29 mouse cellular contexts compared by ENCODE assay signal in the genomic region with DNA sequence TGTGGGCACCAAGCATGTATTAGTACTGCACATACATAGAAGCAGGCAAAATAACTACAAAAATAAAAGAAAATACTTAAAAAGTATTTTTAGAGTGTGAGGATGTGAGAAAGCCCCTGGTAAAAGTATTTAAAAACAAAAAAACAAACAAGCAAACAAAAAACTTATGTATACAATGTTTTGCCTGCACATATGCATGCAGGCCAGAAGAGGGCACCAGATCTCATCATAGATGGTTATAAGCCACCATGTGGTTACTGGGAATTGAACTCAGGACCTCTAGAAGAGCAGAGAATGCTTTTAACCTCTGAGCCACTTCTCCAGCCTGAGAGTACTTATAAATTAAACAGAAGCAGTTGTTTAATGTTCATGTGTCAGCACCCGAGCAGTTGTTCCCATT. TPM values are rescaled to one million over a fixed set of nuclear protein-coding genes. Genes with fewer than 3 reads are reported as not detected.
DNase-seq lines count a peak whose midpoint lies in the region; ATAC-seq and TF ChIP-seq lines count a peak whose summit lies in the region.
"Had no signal": no experiment of that assay in that cellular context is flagged by ENCODE, and none has a peak within 500 bp of the region (broad histone marks: within the 10 kb centered on the region; RNA-seq: fewer than 3 reads in every experiment).

No protein-coding gene starts in this region.

- no peak overlapping the region for H3K27ac ChIP-seq in hindbrain, postnatal 0 days
- H3K27ac ChIP-seq in hindbrain, embryonic 12.5 days = no peak overlapping the region
- no peak overlapping the region for H3K27ac ChIP-seq in liver, postnatal 0 days (ENCODE audit: low read depth)
- H3K27ac ChIP-seq in CH12.LX (ENCODE audit: insufficient read depth, low read depth) = no peak overlapping the region
- no peak overlapping the region for H3K27ac ChIP-seq in MEL (ENCODE audit: control insufficient read depth, low read depth, low read length)
- H3K27ac ChIP-seq: heart, embryonic 13.5 days; kidney, embryonic 15.5 days; limb, embryonic 12.5 days; midbrain, embryonic 10.5 days; midbrain, embryonic 15.5 days; neural tube, embryonic 12.5 days had no signal

- dilution Hi-C loops in CH12.LX (cut with MboI; ENCODE audit: extremely low pct_ligation_motif_present, extremely low pct_unique_long_range_greater_than_20kb, low sequenced_read_pairs) = no loop called here

- in situ Hi-C loops in CH12.LX (cut with MboI; ENCODE audit: low pct_ligation_motif_present, low pct_unique_long_range_greater_than_20kb, low sequenced_read_pairs) = loop anchor here (25.0 kb wide), 1 partner anchor 258 kb away; no protein-coding TSS in a partner anchor

- no peak for ATAC-seq in hindbrain, postnatal 0 days
- no peak for ATAC-seq in hindbrain, embryonic 12.5 days (ENCODE audit: low FRiP score)
- ATAC-seq in liver, postnatal 0 days = no peak
- ATAC-seq: midbrain, embryonic 15.5 days had no signal

- 95% methylated on average over 1 of the region's 1 CpGs for whole genome bisulfite sequencing in hindbrain, postnatal 0 days
- 100% methylated on average over 1 of the region's 1 CpGs for WGBS in hindbrain, embryonic 12.5 days
- 79% methylated on average over 1 of the region's 1 CpGs for WGBS in liver, postnatal 0 days (ENCODE audit: insufficient replicate concordance)

- no peak for DNase-seq in hindbrain, postnatal 0 days (ENCODE audit: low spot score)
- no peak for DNase-seq in liver, postnatal 0 days
- DNase-seq in liver = no peak
- no peak for DNase-seq in CH12.LX (ENCODE audit: extremely low read depth)
- DNase-seq in MEL (ENCODE audit: low read depth, low spot score) = no peak
- no peak for DNase-seq in right cerebral cortex, postnatal 14 days
- DNase-seq in ovary, postnatal 14 days (ENCODE audit: low spot score) = no peak
- DNase-seq: adrenal gland, postnatal 25 days; cerebellum, adult 18-20 months; cerebellum, postnatal 14 days; gastrocnemius, postnatal 14 days; kidney, adult 18-20 months; kidney, postnatal 4 days; lung, postnatal 14 days had no signal

- peak; percentile 31; the same call in 1 of the 2 replicates for TF ChIP-seq CTCF in hindbrain, postnatal 0 days (IDR thresholded peaks at IDR 0.05; ENCODE audit: low read depth)
- peak; percentile 37 for TF ChIP-seq CTCF in liver, postnatal 0 days (IDR thresholded peaks at IDR 0.05; ENCODE audit: low read depth)
- TF ChIP-seq CTCF in CH12.LX (conservative IDR thresholded peaks at IDR 0.05 in 1 of 2, IDR thresholded peaks at IDR 0.05 in 1 of 2; ENCODE audit: low read depth in 2 of 2, low read length in 2 of 2) (peak; percentile 34 to 47), MEL (IDR thresholded peaks at IDR 0.05 in 2 of 3, conservative IDR thresholded peaks at IDR 0.05 in 1 of 3; ENCODE audit: control insufficient read depth in 1 of 3, insufficient read depth in 1 of 3, low read depth in 2 of 3, low read length in 3 of 3, poor library complexity in 1 of 3, severe bottlenecking in 1 of 3) (peak in 2 of 3 experiments; percentile 38 to 41; a peak in 3 of 6 replicates)

- no peak overlapping the region for H3K4me2 ChIP-seq in hindbrain, postnatal 0 days (ENCODE audit: low read depth, low read length)
- no peak overlapping the region for H3K4me2 ChIP-seq in hindbrain, embryonic 12.5 days (replicated peaks)
- H3K4me2 ChIP-seq in liver, postnatal 0 days (ENCODE audit: low read depth, low read length) = no peak overlapping the region
- no peak overlapping the region for H3K4me2 ChIP-seq in CH12.LX (ENCODE audit: insufficient read depth, low read depth, poor library complexity, severe bottlenecking)
- H3K4me2 ChIP-seq: heart, embryonic 13.5 days; kidney, embryonic 15.5 days; limb, embryonic 12.5 days; liver, embryonic 11.5 days; midbrain, embryonic 15.5 days; neural tube, embryonic 12.5 days had no signal

- no peak overlapping the region for H3K9ac ChIP-seq in hindbrain, postnatal 0 days (replicated peaks; ENCODE audit: low read length)
- no peak overlapping the region for H3K9ac ChIP-seq in hindbrain, embryonic 12.5 days
- no peak overlapping the region for H3K9ac ChIP-seq in liver, postnatal 0 days (replicated peaks)
- no peak overlapping the region for H3K9ac ChIP-seq in CH12.LX (ENCODE audit: insufficient read depth, low read depth)
- no peak overlapping the region for H3K9ac ChIP-seq in MEL (ENCODE audit: control insufficient read depth, low read depth, low read length, poor library complexity, severe bottlenecking)
- H3K9ac ChIP-seq: heart, embryonic 13.5 days; kidney, embryonic 15.5 days; limb, embryonic 12.5 days; midbrain, embryonic 15.5 days; neural tube, embryonic 12.5 days had no signal

- TF ChIP-seq EP300 in liver, postnatal 0 days (IDR thresholded peaks at IDR 0.05; ENCODE audit: low read depth) = no peak
- TF ChIP-seq EP300 in CH12.LX (IDR thresholded peaks at IDR 0.05; ENCODE audit: low read length) = no peak
- TF ChIP-seq EP300 in MEL (IDR thresholded peaks at IDR 0.05; ENCODE audit: low read depth in 1 of 2, low read length in 2 of 2) = no peak

- H3K4me1 ChIP-seq in hindbrain, postnatal 0 days (ENCODE audit: insufficient read depth, low read length) = no peaks in the 10 kb centered on the region
- H3K4me1 ChIP-seq in hindbrain, embryonic 12.5 days = no peaks in the 10 kb centered on the region
- H3K4me1 ChIP-seq in liver, postnatal 0 days (ENCODE audit: insufficient read depth) = no peaks in the 10 kb centered on the region
- peaks cover 3 to 10% of the 10 kb centered on the region in 2 experiments; a peak in 3 of 4 replicates for H3K4me1 ChIP-seq in CH12.LX (ENCODE audit: control insufficient read depth in 1 of 2, insufficient read depth in 2 of 2)
- no peaks in the 10 kb centered on the region for H3K4me1 ChIP-seq in MEL (ENCODE audit: control insufficient read depth in 1 of 2, insufficient read depth in 2 of 2, low read length in 2 of 2)
- H3K4me1 ChIP-seq: midbrain, embryonic 10.5 days; midbrain, embryonic 15.5 days; neural tube, embryonic 12.5 days had no signal

- 0 out of 2 replicates have a peak, but pooled peaks cover 3% of the 10 kb centered on the region for H3K27me3 ChIP-seq in hindbrain, postnatal 0 days (ENCODE audit: insufficient read depth, low read length)
- H3K27me3 ChIP-seq in hindbrain, embryonic 12.5 days = peaks cover 27% of the 10 kb centered on the region
- peaks cover 10% of the 10 kb centered on the region for H3K27me3 ChIP-seq in liver, postnatal 0 days (ENCODE audit: insufficient read depth, low read length)
- H3K27me3 ChIP-seq in CH12.LX (replicated peaks) (no peaks in the 10 kb centered on the region), MEL (ENCODE audit: control insufficient read depth in 1 of 2, insufficient read depth in 2 of 2, low read length in 2 of 2) (no peaks in the 10 kb centered on the region)

- H3K4me3 ChIP-seq in hindbrain, postnatal 0 days (ENCODE audit: low read length) = no peak overlapping the region
- no peak overlapping the region for H3K4me3 ChIP-seq in hindbrain, embryonic 12.5 days
- no peak overlapping the region for H3K4me3 ChIP-seq in liver, postnatal 0 days (ENCODE audit: low read depth, low read length)
- H3K4me3 ChIP-seq in CH12.LX (replicated peaks in 1 of 3; ENCODE audit: low read depth in 2 of 3, low read length in 2 of 3, poor library complexity in 1 of 3) (no peak overlapping the region), MEL (ENCODE audit: control insufficient read depth in 1 of 2, insufficient read depth in 1 of 2, low read depth in 2 of 2, low read length in 2 of 2) (no peak overlapping the region)
- H3K4me3 ChIP-seq: erythroblast, embryonic 14.5 days; heart, embryonic 13.5 days; kidney, embryonic 15.5 days; limb, embryonic 12.5 days; midbrain, embryonic 10.5 days; midbrain, embryonic 15.5 days; myocyte; neural tube, embryonic 12.5 days had no signal

- no peaks in the 10 kb centered on the region for H3K36me3 ChIP-seq in hindbrain, postnatal 0 days (ENCODE audit: insufficient read depth, low read length)
- no peaks in the 10 kb centered on the region for H3K36me3 ChIP-seq in hindbrain, embryonic 12.5 days
- no peaks in the 10 kb centered on the region for H3K36me3 ChIP-seq in liver, postnatal 0 days (replicated peaks; ENCODE audit: insufficient read depth, low read length)
- H3K36me3 ChIP-seq in CH12.LX (replicated peaks in 1 of 2; ENCODE audit: control insufficient read depth in 1 of 2, insufficient read depth in 1 of 2, low read length in 1 of 2) = no peaks in the 10 kb centered on the region
- H3K36me3 ChIP-seq in MEL (ENCODE audit: control insufficient read depth in 1 of 2, insufficient read depth in 2 of 2, low read length in 2 of 2) = no peaks in the 10 kb centered on the region
- H3K36me3 ChIP-seq: heart, embryonic 13.5 days; kidney, embryonic 15.5 days; limb, embryonic 12.5 days; midbrain, embryonic 10.5 days; midbrain, embryonic 15.5 days; neural tube, embryonic 12.5 days had no signal

- TF ChIP-seq POLR2A in CH12.LX (IDR thresholded peaks at IDR 0.05; ENCODE audit: low read depth, low read length) = no peak
- TF ChIP-seq POLR2A in MEL (IDR thresholded peaks at IDR 0.05; ENCODE audit: control insufficient read depth in 1 of 2, insufficient read depth in 1 of 2, low read depth in 1 of 2, low read length in 2 of 2, poor library complexity in 1 of 2) = no peak

- TF ChIP-seq RAD21 in CH12.LX (IDR thresholded peaks at IDR 0.05; ENCODE audit: low read depth, low read length) (no peak; the same call in 1 of the 2 replicates), MEL (IDR thresholded peaks at IDR 0.05; ENCODE audit: low read depth, low read length) (no peak; the same call in none of the 2 replicates)

- no peaks in the 10 kb centered on the region for H3K9me3 ChIP-seq in hindbrain, postnatal 0 days (ENCODE audit: low read length)
- H3K9me3 ChIP-seq in hindbrain, embryonic 12.5 days (replicated peaks) = no peaks in the 10 kb centered on the region
- no peaks in the 10 kb centered on the region for H3K9me3 ChIP-seq in liver, postnatal 0 days (ENCODE audit: low read length)
- H3K9me3 ChIP-seq in CH12.LX (replicated peaks; ENCODE audit: low read length) (no peaks in the 10 kb centered on the region), MEL (replicated peaks; ENCODE audit: insufficient read depth, low read length) (no peaks in the 10 kb centered on the region)
- H3K9me3 ChIP-seq: heart, embryonic 13.5 days; kidney, embryonic 15.5 days; limb, embryonic 12.5 days; midbrain, embryonic 10.5 days; midbrain, embryonic 15.5 days; neural tube, embryonic 12.5 days had no signal

- no peaks in the 10 kb centered on the region for H3K79me2 ChIP-seq in CH12.LX (replicated peaks; ENCODE audit: control insufficient read depth, extremely low read depth, insufficient read depth, poor library complexity, severe bottlenecking)
- no peaks in the 10 kb centered on the region for H3K79me2 ChIP-seq in MEL (ENCODE audit: control insufficient read depth, insufficient read depth, low read length, poor library complexity)

RNA-seq across cellular contexts. Expression of gene Prdm8, which starts 28.0 kb away (rescaled TPM):
- total RNA-seq in hindbrain, postnatal 0 days (2014; rRNA removed) = 38.0 and 38.6 TPM in 2 replicates
- polyA plus RNA-seq in hindbrain, postnatal 0 days (2015; fragmentation: Nextera tagmentation; extraction: Ambion mirVana) = 2.7 and 3.1 TPM in 2 replicates
- 2.8 and 3.2 TPM in 2 replicates for polyA plus RNA-seq in hindbrain, embryonic 12.5 days (2016; fragmentation: Nextera tagmentation; extraction: Ambion mirVana)
- not detected in 2 replicates for polyA plus RNA-seq in liver, postnatal 0 days (2015; fragmentation: Nextera tagmentation; extraction: Ambion mirVana)
- total RNA-seq in CH12.LX (2012; rRNA removed) (0.04 TPM in 2 replicates), CH12.LX (2014; rRNA removed) (0.08 and 0.09 TPM in 2 replicates), MEL (2012; rRNA removed) (not detected in 2 replicates)
- polyA plus RNA-seq in CH12.LX (2012; ENCODE audit: insufficient read length, low read depth) (0.06 and 0.18 TPM in 2 replicates), MEL (2012; ENCODE audit: insufficient read depth in 1 of 2, insufficient read length in 2 of 2, low read depth in 1 of 2, low replicate concordance in 2 of 2, missing spikeins in 1 of 2) (not detected)
- total RNA-seq: adrenal gland, postnatal 25 days; megakaryocyte progenitor cell, adult 5-6 weeks had no signal
- polyA plus RNA-seq: liver, embryonic 11.5 days; liver, embryonic 16.5 days had no signal

RNA-seq across cellular contexts. Expression of gene Fgf5, which starts 59.0 kb away (rescaled TPM):
- 3.5 and 5.1 TPM in 2 replicates for total RNA-seq in hindbrain, postnatal 0 days (2014; rRNA removed)
- 6.4 and 6.8 TPM in 2 replicates for polyA plus RNA-seq in hindbrain, postnatal 0 days (2015; fragmentation: Nextera tagmentation; extraction: Ambion mirVana)
- polyA plus RNA-seq in hindbrain, embryonic 12.5 days (2016; fragmentation: Nextera tagmentation; extraction: Ambion mirVana) = 0.75 and 1.2 TPM in 2 replicates
- polyA plus RNA-seq in liver, postnatal 0 days (2015; fragmentation: Nextera tagmentation; extraction: Ambion mirVana) = not detected in 2 replicates
- total RNA-seq in CH12.LX (2012; rRNA removed) (0.04 and 0.08 TPM in 2 replicates), CH12.LX (2014; rRNA removed) (0.55 and 0.57 TPM in 2 replicates), MEL (2012; rRNA removed) (not detected in 2 replicates)
- polyA plus RNA-seq in CH12.LX (2012; ENCODE audit: insufficient read length, low read depth) (0.27 and 0.55 TPM in 2 replicates), MEL (2012; ENCODE audit: insufficient read depth in 1 of 2, insufficient read length in 2 of 2, low read depth in 1 of 2, low replicate concordance in 2 of 2, missing spikeins in 1 of 2) (not detected)
- total RNA-seq: adrenal gland, adult 18-20 months; adrenal gland, postnatal 25 days; heart, postnatal 25 days; megakaryocyte progenitor cell, adult 5-6 weeks had no signal
- polyA plus RNA-seq: erythroblast, embryonic 14.5 days; small intestine, adult 2 months had no signal
